Mouse (Mus musculus): ENCODE results near the gene Gm16223.

Gene Gm16223

GRCm38 (mm10) chr5:42067476-42068187 is at the start of gene Gm16223:
Gm16223 (plus strand) TSS chr5:42067960.
- no peak for DNase-seq (ENCODE audit: low read depth, low spot score)

GRCm38 (mm10) chr5:42022029-42022428 is 45.7 kb upstream of the Gm16223 start:
- DNase-seq (ENCODE audit: low read depth, low spot score): no peak

- no peak for DNase-seq (ENCODE audit: low read depth, low spot score)
Measured at GRCm38 (mm10) chr5:42023521-42023920, 44.2 kb upstream of the Gm16223 start.

GRCm38 (mm10) chr5:42036388-42037082 is 31.2 kb upstream of the Gm16223 start:
- DNase-seq (ENCODE audit: low read depth, low spot score): peak; percentile 59

- no peak for DNase-seq (ENCODE audit: low read depth, low spot score)
Measured at GRCm38 (mm10) chr5:42054636-42055035, 13.1 kb upstream of the Gm16223 start.

- DNase-seq (ENCODE audit: low read depth, low spot score): no peak
Measured at GRCm38 (mm10) chr5:42055151-42055550, 12.6 kb upstream of the Gm16223 start.

GRCm38 (mm10) chr5:42065090-42065489 is 2.7 kb upstream of the Gm16223 start:
- no peak for DNase-seq (ENCODE audit: low read depth, low spot score)

- no peak for DNase-seq (ENCODE audit: low read depth, low spot score)
Measured at GRCm38 (mm10) chr5:42067075-42067474, 685 bp upstream of the Gm16223 start.

- DNase-seq (ENCODE audit: low read depth, low spot score): no peak
Measured at GRCm38 (mm10) chr5:42068188-42068579, 424 bp downstream of the Gm16223 start.

- DNase-seq (ENCODE audit: low read depth, low spot score): no peak
Measured at GRCm38 (mm10) chr5:42116586-42117346, 49.0 kb downstream of the Gm16223 start.

GRCm38 (mm10) chr5:42125562-42125961 is 57.8 kb downstream of the Gm16223 start:
- no peak for DNase-seq (ENCODE audit: low read depth, low spot score)

GRCm38 (mm10) chr5:42155626-42156025 is 87.9 kb downstream of the Gm16223 start:
- DNase-seq (ENCODE audit: low read depth, low spot score): no peak

- no peak for DNase-seq (ENCODE audit: low read depth, low spot score)
Measured at GRCm38 (mm10) chr5:42164731-42165130, 97.0 kb downstream of the Gm16223 start.

GRCm38 (mm10) chr5:42166311-42166710 is 98.6 kb downstream of the Gm16223 start:
- no peak for DNase-seq (ENCODE audit: low read depth, low spot score)

- no peak for DNase-seq (ENCODE audit: low read depth, low spot score)
Measured at GRCm38 (mm10) chr5:42168071-42168470, 100.3 kb downstream of the Gm16223 start.

- DNase-seq (ENCODE audit: low read depth, low spot score): no peak
Measured at GRCm38 (mm10) chr5:42168785-42169184, 101.0 kb downstream of the Gm16223 start.

- no peak for DNase-seq (ENCODE audit: low read depth, low spot score)
Measured at GRCm38 (mm10) chr5:42174109-42174508, 106.3 kb downstream of the Gm16223 start.

GRCm38 (mm10) chr5:42175424-42175823 is 107.7 kb downstream of the Gm16223 start:
- DNase-seq (ENCODE audit: low read depth, low spot score): no peak

- DNase-seq (ENCODE audit: low read depth, low spot score): no peak
Measured at GRCm38 (mm10) chr5:42198493-42198892, 130.7 kb downstream of the Gm16223 start.

- no peak for DNase-seq (ENCODE audit: low read depth, low spot score)
Measured at GRCm38 (mm10) chr5:42207456-42208122, 139.8 kb downstream of the Gm16223 start.

GRCm38 (mm10) chr5:42211554-42212338 is 144.0 kb downstream of the Gm16223 start:
- no peak for DNase-seq (ENCODE audit: low read depth, low spot score)
